Mouse (Mus musculus) stomach, postnatal 0 days (tissue): ENCODE results near the gene Cib2.

Experiments used
- CTCF ChIP-seq: IDR thresholded peaks from 2 replicates; pipeline ENCODE4 v1.5.1; 2016; ENCODE audit warnings: antibody characterized with exemption, low read depth, mild to moderate bottlenecking, moderate library complexity
- EP300 ChIP-seq: optimal IDR thresholded peaks from 2 replicates; pipeline ENCODE3; 2016; ENCODE audit warnings: antibody characterized with exemption

- TF ChIP-seq CTCF, result no peak
- no peak for TF ChIP-seq EP300
Observed at GRCm38 (mm10) chr9:54537480-54537879, 22.5 kb downstream of the Cib2 start.
